Mouse (Mus musculus): ENCODE measurements around the gene Gtpbp1.

GRCm38 (mm10) chr15:79706603-79707214, 16.1 kb downstream of the Gtpbp1 start:
- TF ChIP-seq GATA1 (IDR thresholded peaks at IDR 0.05; ENCODE audit: borderline replicate concordance, low read length), result no peak
- TF ChIP-seq FLI1 (IDR thresholded peaks at IDR 0.05; ENCODE audit: low read length), result no peak
